Mouse (Mus musculus): ENCODE data around the gene Cd300c. TPM values are rescaled to one million over a fixed set of nuclear protein-coding genes. Genes with fewer than 3 reads are reported as not detected.
"Not testable (repeated sequence)": the region's sequence is repeated elsewhere in the genome, so short reads cannot be mapped to it uniquely, and the experiment has no call there.

Gene Cd300c
- total RNA-seq (2021): not detected
- long read RNA-seq, experiment 1: 0 reads
- long read RNA-seq, experiment 2: 0 reads

GRCm38 (mm10) chr11:114968752-114969207 lies at the start of gene Cd300c:
Cd300c (minus strand) TSS chr11:114969157.
- no peak for DNase-seq

DNA sequence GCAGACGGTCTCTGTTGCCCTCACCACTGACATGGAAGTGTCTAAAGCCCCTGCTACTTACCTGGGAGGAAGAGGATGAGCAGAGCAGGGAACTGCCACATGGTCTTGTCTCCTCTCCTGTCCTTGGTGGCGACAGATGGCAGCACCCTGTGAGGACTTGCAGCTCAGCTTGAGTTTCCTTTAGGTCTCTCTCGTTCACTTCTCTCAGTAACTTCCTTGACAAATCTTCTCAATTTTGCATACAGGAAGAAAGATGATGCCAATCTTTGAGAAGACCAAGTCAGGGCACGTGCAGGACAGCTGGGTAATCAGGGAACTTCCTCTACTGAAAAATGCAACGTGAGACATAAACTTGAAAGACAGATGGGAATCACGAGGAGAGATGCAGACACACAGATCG lies 47.1 kb upstream of the Cd300c start, which contains the start of gene Cd300ld2:
Gene Cd300ld2 (minus strand): TSS at position 101 of the 400 bp plus-strand sequence.
- not testable (repeated sequence) for DNase-seq

DNA sequence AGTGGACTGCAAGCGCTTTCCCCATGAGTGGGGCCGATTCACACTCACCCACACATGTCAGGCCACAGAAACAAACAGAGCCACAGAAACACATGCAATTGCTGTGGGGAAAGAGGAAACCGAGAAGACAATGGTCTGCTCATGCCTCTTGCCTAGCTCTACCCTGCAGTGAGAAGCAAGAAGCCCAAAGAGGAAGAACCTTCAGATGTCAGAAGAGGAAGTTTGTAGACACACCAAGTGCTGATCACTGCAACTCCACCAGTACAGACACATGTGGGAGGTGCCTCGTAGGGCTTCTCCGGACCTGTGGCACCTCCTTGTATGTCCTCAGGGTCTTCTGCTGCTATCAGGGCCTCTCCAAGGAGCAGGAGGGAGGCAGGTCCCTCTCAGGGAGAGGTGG lies 35.1 kb upstream of the Cd300c start:
- no peak for DNase-seq

DNA sequence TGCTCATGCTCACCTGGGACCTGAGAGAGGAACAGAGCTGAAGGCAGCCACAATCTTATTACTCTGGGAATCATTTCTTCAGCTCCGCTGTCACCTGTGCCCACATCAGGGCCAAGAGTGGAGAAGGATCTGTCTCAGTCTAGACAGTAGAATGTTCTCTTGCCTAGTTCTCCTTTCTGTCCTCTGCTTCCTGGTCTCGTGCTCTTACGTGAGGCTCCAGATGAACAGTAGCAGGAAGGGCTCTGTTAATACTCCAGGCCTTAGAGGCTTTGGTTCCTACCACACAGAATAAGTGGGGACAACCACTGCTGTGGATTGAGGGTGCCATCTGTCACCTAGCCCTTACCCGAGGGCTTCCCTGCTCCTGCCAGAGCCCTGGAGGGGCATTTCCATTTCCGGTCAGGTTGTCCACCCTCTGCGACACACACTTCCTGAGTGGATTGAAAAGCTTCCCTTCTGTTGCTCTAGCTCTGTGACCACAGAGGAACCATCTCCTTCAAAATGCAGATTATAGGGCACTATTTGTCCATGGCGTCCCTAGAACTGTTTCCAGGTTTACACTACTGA lies 32.6 kb upstream of the Cd300c start, which contains the start of gene Cd300c2:
Gene Cd300c2 (minus strand): TSS at position 407 of the 567 bp plus-strand sequence.
- no peak for DNase-seq

DNA sequence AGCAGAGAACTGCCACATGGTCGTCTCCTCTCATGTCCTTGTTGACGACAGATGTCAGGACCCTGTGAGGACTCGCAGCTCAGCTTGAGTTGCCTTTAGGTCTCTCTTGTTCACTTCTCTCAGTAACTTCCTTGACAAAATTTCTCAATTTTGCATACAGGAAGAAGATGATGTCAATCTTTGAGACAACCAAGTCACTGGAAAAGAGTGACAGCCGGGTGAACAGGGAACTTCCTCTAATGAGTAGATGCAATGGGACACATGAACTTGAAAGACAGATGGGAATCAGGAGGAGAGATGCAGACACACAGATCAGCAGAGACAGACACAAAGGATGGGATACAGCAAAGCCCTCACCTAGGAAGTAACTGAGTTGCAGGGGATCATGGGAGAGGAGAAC lies 20.8 kb upstream of the Cd300c start, which contains the start of gene Cd300ld:
Gene Cd300ld (minus strand): TSS at position 130 of the 400 bp plus-strand sequence.
- DNase-seq: no peak

- DNase-seq: no peak
Measured at GRCm38 (mm10) chr11:114981866-114982265, 12.9 kb upstream of the Cd300c start.

DNA sequence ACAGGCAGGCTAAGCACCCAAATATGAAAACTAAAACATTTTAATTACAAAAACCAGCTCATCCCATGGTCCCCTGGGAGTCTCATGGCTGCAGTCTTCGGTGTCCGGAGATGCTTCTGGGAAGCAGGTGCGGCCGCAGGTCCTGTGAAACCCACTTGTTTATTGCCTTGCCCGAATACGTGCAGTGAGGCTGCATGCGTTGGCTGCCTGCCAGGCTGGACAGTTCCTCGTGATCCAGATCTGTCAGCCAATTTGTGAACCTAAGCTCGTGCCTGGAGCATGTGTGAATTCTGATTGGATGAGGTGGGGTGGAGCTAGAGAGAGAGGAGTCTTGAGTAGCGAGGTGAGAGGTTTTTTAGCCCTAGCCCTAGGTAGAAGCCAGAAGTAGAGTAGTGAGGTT lies 3.8 kb upstream of the Cd300c start:
- DNase-seq: no peak

- peak; percentile 10 for DNase-seq
Measured at GRCm38 (mm10) chr11:114965182-114965828, 3.7 kb downstream of the Cd300c start.

- no peak for DNase-seq
Measured at GRCm38 (mm10) chr11:114960369-114960768, 8.6 kb downstream of the Cd300c start.

DNA sequence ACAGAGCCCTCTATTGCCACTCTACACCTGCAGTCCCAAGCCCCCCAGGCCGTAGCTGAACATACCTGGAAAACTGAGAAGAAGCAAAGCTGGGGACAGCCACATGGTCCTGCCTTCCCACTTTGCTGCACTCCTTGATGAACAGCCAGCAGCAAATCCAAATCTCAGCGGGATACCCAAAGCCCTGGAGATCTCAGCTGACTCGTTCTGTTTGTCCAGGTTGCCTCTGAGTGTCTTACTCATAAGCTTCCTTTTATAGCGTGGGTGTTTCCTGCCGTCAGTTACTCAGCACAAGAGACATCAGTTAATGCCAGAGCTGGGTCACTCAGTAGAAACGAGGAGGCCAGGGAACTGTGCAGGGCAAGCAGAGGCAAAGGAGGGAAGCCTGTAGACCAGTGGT lies 34.8 kb downstream of the Cd300c start, which contains the start of gene Cd300lb:
Gene Cd300lb (minus strand): TSS at position 243 of the 400 bp plus-strand sequence.
- no peak for DNase-seq

GRCm38 (mm10) chr11:114933591-114933990 lies 35.4 kb downstream of the Cd300c start:
- DNase-seq: no peak

- no peak for DNase-seq
Measured at GRCm38 (mm10) chr11:114931041-114931440, 37.9 kb downstream of the Cd300c start.

DNA sequence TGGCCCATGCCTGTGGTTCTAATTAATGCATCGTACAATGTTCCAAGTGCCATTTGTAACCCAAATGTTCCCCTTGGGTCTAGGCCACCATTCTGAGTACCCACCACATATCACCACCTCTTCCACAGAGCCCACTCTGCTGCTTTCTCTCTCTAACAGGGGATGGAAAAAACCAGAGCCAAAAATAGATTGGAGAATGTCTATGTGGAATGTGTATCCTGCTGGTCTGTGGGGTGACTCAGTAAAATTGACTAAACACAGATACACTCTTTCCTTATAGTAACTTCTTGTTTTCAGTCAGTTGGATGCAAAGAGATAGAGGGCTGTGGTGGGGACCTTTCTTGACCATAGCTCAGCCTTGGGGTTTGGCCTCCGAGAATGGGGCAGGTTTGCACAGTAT lies 39.4 kb downstream of the Cd300c start:
- DNase-seq: no peak

- DNase-seq: peak; percentile 26
Measured at GRCm38 (mm10) chr11:114923961-114924360, 45.0 kb downstream of the Cd300c start.

DNA sequence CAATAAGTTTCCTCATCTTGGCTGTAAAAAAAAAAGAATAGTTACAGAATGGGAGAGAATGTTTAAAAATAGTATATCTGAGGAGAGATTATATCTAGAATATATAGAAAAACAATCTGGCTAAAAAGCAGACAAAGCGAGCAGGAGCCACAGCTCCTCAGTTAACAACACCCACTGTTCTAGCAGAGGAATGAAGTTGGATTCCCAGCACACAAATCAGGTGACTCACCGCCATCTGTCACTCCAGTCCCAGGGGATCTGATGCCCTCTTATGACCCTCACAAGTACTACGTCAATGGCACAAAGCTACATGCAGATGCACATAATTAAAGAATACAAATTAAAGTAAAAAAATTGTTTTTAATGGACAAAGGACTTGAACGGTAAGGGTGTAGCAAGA lies 46.5 kb downstream of the Cd300c start:
- no peak for DNase-seq

GRCm38 (mm10) chr11:114917120-114917519 lies 51.8 kb downstream of the Cd300c start:
- no peak for DNase-seq

- no peak for DNase-seq
Measured at GRCm38 (mm10) chr11:114914978-114915377, 54.0 kb downstream of the Cd300c start.

DNA sequence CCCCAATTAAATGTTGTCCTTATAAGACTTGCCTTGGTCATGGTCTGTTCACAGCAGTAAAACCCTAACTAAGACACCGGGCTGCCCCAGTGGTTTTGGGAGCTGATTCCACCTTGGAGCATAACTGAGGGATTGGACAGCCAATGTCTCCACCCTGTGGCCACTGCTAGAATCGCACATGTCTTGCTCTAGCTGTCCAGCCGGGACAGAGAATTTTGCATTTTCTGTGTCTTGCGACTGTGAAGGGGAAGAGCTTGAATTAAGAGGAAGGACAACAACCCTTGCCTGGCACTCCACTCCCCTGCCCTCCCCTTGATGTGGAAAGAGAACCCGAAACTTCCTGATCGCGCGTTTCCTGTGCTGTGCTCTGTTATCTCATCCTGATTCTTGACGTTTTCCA lies 56.1 kb downstream of the Cd300c start:
- peak; percentile 85 for DNase-seq

GRCm38 (mm10) chr11:114909538-114909937 lies 59.4 kb downstream of the Cd300c start:
- not testable (repeated sequence) for DNase-seq

GRCm38 (mm10) chr11:114908086-114908485 lies 60.9 kb downstream of the Cd300c start:
- no peak for DNase-seq

DNA sequence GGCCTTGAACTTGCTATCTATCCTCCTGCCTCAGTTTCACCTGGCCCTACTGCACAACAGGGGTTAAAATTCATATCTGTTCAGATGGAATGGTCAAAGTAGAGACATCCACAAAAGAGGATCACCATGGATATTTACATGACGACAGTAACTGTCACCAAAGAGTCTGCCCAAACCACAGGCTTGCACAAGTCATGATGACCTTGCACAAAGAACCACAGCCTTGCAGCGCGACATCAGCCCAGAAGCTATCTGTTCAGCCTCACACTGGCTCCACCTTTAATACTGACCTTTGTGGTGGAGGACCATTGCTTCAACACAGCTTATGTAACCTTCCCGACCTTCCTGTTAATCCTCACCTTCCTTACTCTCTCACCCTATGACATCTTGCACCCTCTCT lies 61.4 kb downstream of the Cd300c start:
- DNase-seq: peak; percentile 38
